29 mouse cellular contexts compared by ENCODE assay signal in genomic region chr15:62262487-62262886, GRCm38 (mm10).
"Had no signal": no experiment of that assay in that cellular context is flagged by ENCODE, and none has a peak within 500 bp of the region (broad histone marks: within the 10 kb centered on the region; RNA-seq: fewer than 3 reads in every experiment).

No protein-coding gene starts in this region.

- H3K27ac ChIP-seq: limb, embryonic 10.5 days; limb, embryonic 12.5 days; limb, embryonic 13.5 days; limb, embryonic 15.5 days; liver, embryonic 12.5 days; liver, embryonic 13.5 days; liver, embryonic 14.5 days; liver, embryonic 15.5 days; lung, embryonic 15.5 days; macrophage; midbrain, embryonic 10.5 days; midbrain, embryonic 12.5 days; midbrain, embryonic 13.5 days; midbrain, embryonic 15.5 days had no signal

- H3K4me3 ChIP-seq: limb, embryonic 10.5 days; limb, embryonic 12.5 days; limb, embryonic 13.5 days; limb, embryonic 15.5 days; liver, embryonic 12.5 days; liver, embryonic 13.5 days; liver, embryonic 15.5 days; lung, embryonic 15.5 days; megakaryocyte, embryonic 14.5 days; midbrain, embryonic 10.5 days; midbrain, embryonic 12.5 days; midbrain, embryonic 13.5 days; midbrain, embryonic 15.5 days; myocyte had no signal

- H3K36me3 ChIP-seq: limb, embryonic 10.5 days; limb, embryonic 12.5 days; limb, embryonic 13.5 days; limb, embryonic 15.5 days; liver, embryonic 12.5 days; liver, embryonic 13.5 days; liver, embryonic 15.5 days; lung, embryonic 15.5 days; midbrain, embryonic 10.5 days; midbrain, embryonic 12.5 days; midbrain, embryonic 13.5 days; midbrain, embryonic 15.5 days had no signal

- H3K9me3 ChIP-seq: limb, embryonic 10.5 days; limb, embryonic 12.5 days; limb, embryonic 13.5 days; limb, embryonic 15.5 days; liver, embryonic 12.5 days; liver, embryonic 13.5 days; liver, embryonic 15.5 days; lung, embryonic 15.5 days; megakaryocyte, embryonic 14.5 days; midbrain, embryonic 10.5 days; midbrain, embryonic 12.5 days; midbrain, embryonic 13.5 days; midbrain, embryonic 15.5 days had no signal

- H3K9ac ChIP-seq: limb, embryonic 12.5 days; limb, embryonic 13.5 days; limb, embryonic 15.5 days; liver, embryonic 12.5 days; liver, embryonic 13.5 days; liver, embryonic 14.5 days; liver, embryonic 15.5 days; liver, postnatal 0 days; lung, embryonic 14.5 days; lung, embryonic 15.5 days; midbrain, embryonic 12.5 days; midbrain, embryonic 13.5 days; midbrain, embryonic 15.5 days had no signal

- H3K27me3 ChIP-seq: limb, embryonic 12.5 days; limb, embryonic 13.5 days; limb, embryonic 15.5 days; liver, embryonic 12.5 days; liver, embryonic 13.5 days; liver, embryonic 15.5 days; lung, embryonic 15.5 days; megakaryocyte, embryonic 14.5 days; midbrain, embryonic 12.5 days; midbrain, embryonic 13.5 days; midbrain, embryonic 15.5 days had no signal

- H3K4me2 ChIP-seq: limb, embryonic 12.5 days; limb, embryonic 13.5 days; limb, embryonic 15.5 days; liver, embryonic 11.5 days; liver, embryonic 12.5 days; liver, embryonic 13.5 days; liver, embryonic 15.5 days; lung, embryonic 14.5 days; lung, embryonic 15.5 days; midbrain, embryonic 11.5 days; midbrain, embryonic 12.5 days; midbrain, embryonic 13.5 days; midbrain, embryonic 15.5 days had no signal

- DNase-seq: left cerebral cortex, postnatal 4 days; liver; liver, embryonic 13.5 days; liver, postnatal 0 days; lung, adult 18-20 months; lung, adult 2 months; lung, embryonic 14.5 days; lung, postnatal 10 days; lung, postnatal 14 days; lung, postnatal 36 days; lung, postnatal 4 days; midbrain, embryonic 14.5 days had no signal
